Mouse (Mus musculus) embryonic facial prominence, embryonic 13.5 days (tissue): ENCODE data around the gene Zfp598. TPM values are rescaled to one million over a fixed set of nuclear protein-coding genes. Genes with fewer than 3 reads are reported as not detected.

ENCODE experiments used
- ATAC-seq: fragments of 200-750 bp; cut with Nextera tagmentation; 2 replicates; pipeline ENCODE4 v1.8.0; 2017; ENCODE audit warnings: low read depth; ENCODE audit not compliant: insufficient number of reproducible peaks, insufficient read depth, low FRiP score, low TSS enrichment
- H3K27ac ChIP-seq: fragments of 300-500 bp; sonication (generic); 2 replicates; pipeline ENCODE4 v1.5.1; 2015; ENCODE audit warnings: moderate library complexity, mild to moderate bottlenecking, inconsistent platforms
- H3K27me3 ChIP-seq: fragments of 300-500 bp; sonication (generic); 2 replicates; pipeline ENCODE4 v1.6.1; 2015; ENCODE audit warnings: mild to moderate bottlenecking, inconsistent platforms
- H3K36me3 ChIP-seq: fragments of 300-500 bp; sonication (generic); 2 replicates; pipeline ENCODE4 v1.6.1; 2015; ENCODE audit warnings: mild to moderate bottlenecking, inconsistent platforms
- H3K4me1 ChIP-seq: fragments of 300-500 bp; sonication (generic); 2 replicates; pipeline ENCODE4 v1.6.1; 2015; ENCODE audit warnings: inconsistent platforms
- H3K4me2 ChIP-seq: fragments of 300-500 bp; sonication (generic); 2 replicates; pipeline ENCODE4 v1.6.1; 2015; ENCODE audit warnings: moderate library complexity, mild to moderate bottlenecking, inconsistent platforms
- H3K4me3 ChIP-seq: fragments of 300-500 bp; sonication (generic); 2 replicates; pipeline ENCODE4 v1.5.1; 2015; ENCODE audit warnings: mild to moderate bottlenecking, inconsistent platforms
- H3K9ac ChIP-seq: fragments of 300-500 bp; sonication (generic); 2 replicates; pipeline ENCODE4 v1.6.1; 2015; ENCODE audit warnings: mild to moderate bottlenecking, inconsistent platforms
- H3K9me3 ChIP-seq: fragments of 300-500 bp; sonication (generic); 2 replicates; pipeline ENCODE4 v1.6.1; 2016; ENCODE audit warnings: inconsistent platforms
- WGBS: fragments of 180-500 bp; shearing (Covaris S2); methylation state at CpG from one replicate; pipeline ENCODE4 v1.1.7; 2015; ENCODE audit warnings: mixed read lengths; 5-methylcytosine and 5-hydroxymethylcytosine counted together
- polyA plus RNA-seq: library from polyadenylated mRNA; unstranded; fragments of >200 nt; fragmentation: Nextera tagmentation; extraction: Ambion mirVana; gene quantifications from 2 replicates; pipeline ENCODE4 v1.2.1, GENCODE M21; 2015

Zfp598 gene
- 21.4 and 22.1 TPM in 2 replicates for polyA plus RNA-seq

GRCm38 (mm10) chr17:24669545-24670245 lies at the start of gene Zfp598:
Gene Zfp598 (plus strand): TSS chr17:24669687.
- ATAC-seq = peak; percentile 96
- WGBS = under 1% methylated on average over 79 of the region's 80 CpGs
- Histone ChIP-seq H3K27ac (peak within 1 kb of the TSS; percentile 81), H3K9me3 (no peaks in the 10 kb centered on the region), H3K36me3 (0 out of 2 replicates have a peak, but pooled peaks cover 5% of the 10 kb centered on the region), H3K4me1 (peaks cover 34% of the 10 kb centered on the region), H3K4me2 (peak within 1 kb of the TSS; percentile 84), H3K9ac (peak within 1 kb of the TSS; percentile 99), H3K4me3 (peak within 1 kb of the TSS; percentile 98), H3K27me3 (no peaks in the 10 kb centered on the region)

GRCm38 (mm10) chr17:24625472-24625871 lies 44.0 kb upstream of the Zfp598 start:
- Histone ChIP-seq H3K4me1 (no peaks in the 10 kb centered on the region), H3K27ac (no peak overlapping the region), H3K9ac (no peak overlapping the region), H3K36me3 (peaks cover 99% of the 10 kb centered on the region), H3K4me3 (no peak overlapping the region), H3K9me3 (no peaks in the 10 kb centered on the region), H3K27me3 (no peaks in the 10 kb centered on the region), H3K4me2 (no peak overlapping the region)
- ATAC-seq = no peak
- 91% methylated on average over 8 of the region's 8 CpGs for WGBS

- H3K4me3 ChIP-seq = no peak overlapping the region
- H3K9me3 ChIP-seq = no peaks in the 10 kb centered on the region
- 50% methylated on average over 5 of the region's 5 CpGs for WGBS
- H3K4me1 ChIP-seq = peaks cover 16% of the 10 kb centered on the region
- H3K4me2 ChIP-seq = no peak overlapping the region
- H3K36me3 ChIP-seq = peaks cover 73% of the 10 kb centered on the region
- H3K27ac ChIP-seq = no peak overlapping the region
- H3K27me3 ChIP-seq = no peaks in the 10 kb centered on the region
- ATAC-seq = no peak
- H3K9ac ChIP-seq = no peak overlapping the region
Observed at GRCm38 (mm10) chr17:24628646-24629045, 40.8 kb upstream of the Zfp598 start.

GRCm38 (mm10) chr17:24630072-24630471 lies 39.4 kb upstream of the Zfp598 start:
- no peaks in the 10 kb centered on the region for H3K9me3 ChIP-seq
- no peak overlapping the region for H3K4me2 ChIP-seq
- H3K27me3 ChIP-seq = no peaks in the 10 kb centered on the region
- no peak overlapping the region for H3K27ac ChIP-seq
- peaks cover 58% of the 10 kb centered on the region for H3K36me3 ChIP-seq
- no peak overlapping the region for H3K4me3 ChIP-seq
- H3K9ac ChIP-seq = 0 out of 2 replicates have a peak overlapping the region, but pooled peaks have one; percentile 32
- 83% methylated on average over 14 of the region's 14 CpGs for WGBS
- peaks cover 19% of the 10 kb centered on the region for H3K4me1 ChIP-seq
- no peak for ATAC-seq

- H3K9ac ChIP-seq = peak within 1 kb of the TSS; percentile 87
- peak within 1 kb of the TSS; percentile 92 for H3K4me2 ChIP-seq
- WGBS = 2% methylated on average over 51 of the region's 51 CpGs
Observed at GRCm38 (mm10) chr17:24632167-24632812, 37.2 kb upstream of the Zfp598 start, which contains the start of the genes Tsc2 and Nthl1. Gene Tsc2 (minus strand): TSS chr17:24632630. Gene Nthl1 (plus strand): TSS chr17:24632680.

GRCm38 (mm10) chr17:24632813-24633449 lies 36.6 kb upstream of the Zfp598 start:
- peak overlapping the region; percentile 92 for H3K4me2 ChIP-seq
- H3K27ac ChIP-seq = peak overlapping the region; percentile 96
- H3K27me3 ChIP-seq = no peaks in the 10 kb centered on the region
- peak overlapping the region; percentile 70 for H3K4me3 ChIP-seq
- peaks cover 19% of the 10 kb centered on the region for H3K4me1 ChIP-seq
- 11% methylated on average over 22 of the region's 22 CpGs for WGBS
- peaks cover 46% of the 10 kb centered on the region for H3K36me3 ChIP-seq
- no peaks in the 10 kb centered on the region for H3K9me3 ChIP-seq
- ATAC-seq = peak; percentile 27; the same call in 1 of the 2 replicates
- peak overlapping the region; percentile 87 for H3K9ac ChIP-seq

More at GRCm38 (mm10) chr17:24632167-24632812, 37.2 kb upstream of the Zfp598 start, which contains the start of the genes Tsc2 and Nthl1:
- Histone ChIP-seq H3K27ac (peak within 1 kb of the TSS; percentile 96), H3K36me3 (peaks cover 50% of the 10 kb centered on the region), H3K4me3 (peak within 1 kb of the TSS; percentile 70), H3K27me3 (no peaks in the 10 kb centered on the region), H3K4me1 (peaks cover 19% of the 10 kb centered on the region), H3K9me3 (no peaks in the 10 kb centered on the region)
- peak; percentile 84 for ATAC-seq

GRCm38 (mm10) chr17:24633831-24634230 lies 35.7 kb upstream of the Zfp598 start:
- no peak overlapping the region for H3K4me3 ChIP-seq
- H3K9ac ChIP-seq = no peak overlapping the region
- no peak for ATAC-seq
- peaks cover 26% of the 10 kb centered on the region for H3K4me1 ChIP-seq
- peaks cover 44% of the 10 kb centered on the region for H3K36me3 ChIP-seq
- 0 out of 2 replicates have a peak overlapping the region, but pooled peaks have one; percentile 96 for H3K27ac ChIP-seq
- no peak overlapping the region for H3K4me2 ChIP-seq
- no peaks in the 10 kb centered on the region for H3K27me3 ChIP-seq
- H3K9me3 ChIP-seq = no peaks in the 10 kb centered on the region
- WGBS = 93% methylated on average over 11 of the region's 11 CpGs

- peaks cover 33% of the 10 kb centered on the region for H3K36me3 ChIP-seq
- H3K4me1 ChIP-seq = peaks cover 38% of the 10 kb centered on the region
Observed at GRCm38 (mm10) chr17:24635024-24635423, 34.5 kb upstream of the Zfp598 start.

GRCm38 (mm10) chr17:24635694-24636093 lies 33.8 kb upstream of the Zfp598 start:
- no peaks in the 10 kb centered on the region for H3K9me3 ChIP-seq
- no peak overlapping the region for H3K4me3 ChIP-seq
- H3K4me2 ChIP-seq = no peak overlapping the region
- H3K4me1 ChIP-seq = peaks cover 44% of the 10 kb centered on the region
- H3K27me3 ChIP-seq = no peaks in the 10 kb centered on the region
- H3K9ac ChIP-seq = no peak overlapping the region
- no peak overlapping the region for H3K27ac ChIP-seq
- peaks cover 33% of the 10 kb centered on the region for H3K36me3 ChIP-seq
- WGBS = 92% methylated on average over 5 of the region's 5 CpGs
- ATAC-seq = no peak

More at GRCm38 (mm10) chr17:24635024-24635423, 34.5 kb upstream of the Zfp598 start:
- H3K4me2 ChIP-seq = no peak overlapping the region
- H3K4me3 ChIP-seq = no peak overlapping the region
- H3K27me3 ChIP-seq = no peaks in the 10 kb centered on the region
- no peak overlapping the region for H3K27ac ChIP-seq
- H3K9ac ChIP-seq = no peak overlapping the region
- WGBS = 80% methylated on average over 4 of the region's 4 CpGs
- ATAC-seq = no peak
- H3K9me3 ChIP-seq = no peaks in the 10 kb centered on the region

GRCm38 (mm10) chr17:24636781-24637481 lies 32.6 kb upstream of the Zfp598 start:
- Histone ChIP-seq H3K9ac (0 out of 2 replicates have a peak overlapping the region, but pooled peaks have one; percentile 11), H3K9me3 (no peaks in the 10 kb centered on the region), H3K27me3 (no peaks in the 10 kb centered on the region), H3K4me2 (no peak overlapping the region), H3K4me3 (no peak overlapping the region), H3K36me3 (peaks cover 39% of the 10 kb centered on the region), H3K4me1 (peaks cover 40% of the 10 kb centered on the region), H3K27ac (no peak overlapping the region)
- 67% methylated on average over 5 of the region's 5 CpGs for WGBS
- no peak for ATAC-seq

GRCm38 (mm10) chr17:24638214-24638613 lies 31.3 kb upstream of the Zfp598 start:
- Histone ChIP-seq H3K36me3 (peaks cover 50% of the 10 kb centered on the region), H3K9ac (no peak overlapping the region), H3K27ac (peak overlapping the region; percentile 95), H3K4me2 (no peak overlapping the region), H3K4me3 (no peak overlapping the region), H3K4me1 (peaks cover 33% of the 10 kb centered on the region), H3K27me3 (no peaks in the 10 kb centered on the region), H3K9me3 (no peaks in the 10 kb centered on the region)
- ATAC-seq = no peak
- WGBS = 90% methylated on average over 4 of the region's 4 CpGs
